Mouse (Mus musculus): ENCODE measurements around the gene Pot1a.

The Pot1a gene

DNA sequence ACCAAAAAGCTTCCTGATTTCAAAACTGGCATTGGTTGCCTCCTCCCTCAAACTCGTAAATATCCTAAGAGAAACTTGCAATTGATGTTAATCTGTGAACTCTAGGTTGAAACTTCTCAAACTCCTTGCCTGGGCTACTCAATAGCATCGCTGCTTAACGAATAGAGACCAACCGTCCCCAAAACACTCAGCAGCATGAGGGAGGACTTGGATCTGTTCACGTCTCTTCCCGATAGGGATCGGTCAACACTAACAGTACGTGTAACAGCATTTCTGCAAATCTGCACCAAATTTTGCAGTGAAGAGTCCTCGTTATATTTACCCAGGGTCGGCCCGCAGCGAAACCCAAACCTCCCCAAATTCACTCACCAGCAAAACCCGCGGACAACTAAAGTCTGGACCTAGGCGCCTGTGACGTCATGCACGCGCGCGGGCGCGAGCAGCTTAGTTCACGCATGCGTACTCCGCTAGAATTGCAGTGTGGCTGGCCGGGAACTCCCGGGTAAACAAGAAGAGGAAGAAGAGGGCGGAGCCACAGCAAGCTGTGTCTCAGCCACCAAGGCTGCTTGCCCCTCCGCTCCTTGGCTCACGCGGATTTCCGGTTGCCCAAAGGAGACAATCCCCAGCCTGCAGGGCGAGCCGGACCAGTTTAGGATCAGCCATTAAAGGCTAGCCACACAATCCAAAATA is at the start of gene Pot1a:
TSS of gene Pot1a (minus strand) at position 441 of the 690 bp plus-strand sequence.
- peak; percentile 97 for DNase-seq (ENCODE audit: low read depth, low spot score)

DNA sequence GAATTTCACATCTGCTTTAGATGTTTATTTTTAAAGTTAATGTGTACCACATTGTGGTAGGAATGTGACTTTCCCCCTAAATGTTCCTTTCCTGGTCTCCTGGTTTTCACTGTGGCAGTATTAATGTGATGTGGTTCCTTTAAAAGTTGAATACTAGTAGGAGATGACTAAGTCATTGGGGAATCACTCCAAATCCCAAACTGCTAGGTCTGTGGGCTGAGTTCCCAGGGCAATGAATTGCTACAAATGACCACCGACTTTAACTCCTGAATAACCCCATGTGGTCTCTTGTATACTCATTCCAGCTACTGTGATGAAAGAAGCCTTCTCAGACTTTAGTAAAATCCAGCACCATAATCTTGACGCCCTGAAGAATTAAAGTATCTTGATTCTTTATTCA is 27.2 kb upstream of the Pot1a start:
- DNase-seq (ENCODE audit: low read depth, low spot score), result no peak

DNA sequence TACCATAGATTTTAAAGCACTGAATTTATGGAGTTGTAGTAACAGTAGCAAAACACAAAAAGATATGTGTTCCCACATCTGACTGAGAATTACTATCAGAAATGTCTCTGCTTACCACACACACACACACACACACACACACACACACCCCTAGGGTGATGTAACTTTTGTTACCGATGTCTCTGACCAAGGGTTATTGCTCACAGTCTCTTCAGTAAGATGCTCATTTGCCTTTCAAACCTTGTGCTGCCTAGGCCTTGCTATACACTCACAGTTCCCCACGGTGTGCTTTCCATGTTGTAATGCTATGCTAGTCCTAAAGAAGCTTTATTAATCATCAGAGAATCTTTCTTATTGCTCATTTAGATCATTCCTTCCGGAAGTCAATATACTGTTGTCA is 3.0 kb downstream of the Pot1a start:
- no peak for DNase-seq (ENCODE audit: low read depth, low spot score)

DNA sequence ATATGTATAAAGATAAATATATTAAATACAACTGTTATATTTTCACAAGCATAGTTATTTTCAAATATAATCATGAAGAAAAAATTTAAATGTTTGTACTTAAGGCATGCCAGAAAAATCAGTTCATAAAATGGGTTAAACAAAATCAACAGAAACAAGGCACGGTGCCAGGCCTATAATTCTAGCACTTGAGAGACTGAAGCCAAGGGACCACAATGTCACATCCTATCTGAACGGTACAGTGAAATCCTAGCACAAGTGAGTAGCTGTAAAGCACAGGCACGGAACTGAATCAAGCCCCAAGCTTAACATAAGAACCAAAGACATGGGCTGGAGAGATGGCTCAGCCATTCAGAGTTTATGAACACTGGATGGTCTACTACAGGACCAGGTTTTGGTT is 6.8 kb downstream of the Pot1a start:
- DNase-seq (ENCODE audit: low read depth, low spot score), result no peak

DNA sequence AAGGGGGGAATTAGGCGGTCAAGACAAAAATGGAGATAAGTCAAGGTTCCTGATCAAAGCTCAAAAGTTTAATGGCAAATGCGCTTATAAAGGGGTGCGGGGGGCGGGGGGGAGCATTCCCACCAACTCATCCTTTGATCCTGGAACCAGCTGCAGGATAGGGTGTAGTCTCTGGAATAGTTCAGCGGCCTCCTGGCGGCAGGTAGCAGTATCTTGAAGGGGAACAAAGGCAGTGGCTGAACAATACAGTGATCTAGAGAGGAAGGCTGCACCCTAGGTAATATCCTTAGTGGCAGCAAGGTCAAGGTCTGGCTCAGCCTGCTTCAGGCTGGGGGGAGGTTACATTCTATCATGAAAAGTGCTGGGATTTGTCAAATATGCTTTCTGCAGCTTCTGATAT is 7.8 kb downstream of the Pot1a start:
- no peak for DNase-seq (ENCODE audit: low read depth, low spot score)

DNA sequence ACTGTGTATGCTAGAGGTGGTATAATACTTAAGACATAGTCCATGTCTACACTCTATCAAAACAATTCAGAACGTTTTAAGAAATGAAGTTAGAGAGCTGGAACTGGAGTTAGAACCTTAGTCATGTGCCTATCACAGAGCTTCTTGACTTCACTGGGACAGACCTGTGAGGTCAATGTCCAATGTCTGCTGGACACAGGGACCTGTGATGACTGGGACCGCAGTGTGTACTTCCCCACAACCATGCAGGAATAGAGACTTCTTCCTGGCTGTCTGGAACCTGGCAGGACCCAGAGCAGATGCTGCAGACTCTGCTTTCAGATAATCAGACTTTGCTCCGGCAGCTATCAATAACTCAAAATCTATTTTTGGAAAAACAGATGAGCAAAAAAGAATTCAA is 40.8 kb downstream of the Pot1a start:
- no peak for DNase-seq (ENCODE audit: low read depth, low spot score)

DNA sequence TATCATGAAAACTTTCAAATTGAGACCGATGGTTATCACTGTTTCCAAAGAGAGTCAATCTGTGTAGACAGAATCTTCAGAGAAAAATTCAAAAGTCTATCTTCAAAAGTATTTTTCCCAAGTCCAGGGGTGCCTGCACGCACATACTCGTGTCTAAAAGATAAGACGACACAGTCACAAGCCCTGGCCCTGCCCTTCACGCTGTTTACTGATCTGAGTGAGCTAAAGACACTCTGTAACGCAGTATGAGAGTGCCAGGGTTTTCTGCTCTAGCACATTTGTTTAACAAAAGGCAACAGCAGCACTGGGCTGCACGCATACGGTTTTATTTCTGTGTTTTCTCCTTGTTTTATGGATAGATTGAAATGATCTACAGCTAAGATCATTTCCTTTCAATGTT is 41.5 kb downstream of the Pot1a start:
- no peak for DNase-seq (ENCODE audit: low read depth, low spot score)

DNA sequence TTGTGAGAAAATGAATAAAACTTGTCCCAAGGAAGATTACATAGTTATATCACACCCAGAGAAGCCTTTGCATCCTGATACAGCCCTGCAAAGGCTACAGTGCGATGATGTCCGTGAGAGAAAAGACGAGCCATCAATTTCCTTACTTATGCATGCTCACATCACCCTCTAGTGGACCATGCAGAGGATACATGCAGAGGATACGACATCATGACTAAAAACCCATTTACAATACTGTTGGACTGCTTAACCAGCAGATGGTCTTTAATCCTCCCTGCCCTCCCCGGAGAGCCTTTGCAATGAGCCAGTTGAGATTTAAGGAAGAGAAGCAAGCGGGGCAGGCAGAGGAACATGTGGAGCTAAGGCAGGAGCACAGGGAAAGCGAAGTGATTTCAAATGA is 42.0 kb downstream of the Pot1a start:
- DNase-seq (ENCODE audit: low read depth, low spot score), result peak; percentile 14

DNA sequence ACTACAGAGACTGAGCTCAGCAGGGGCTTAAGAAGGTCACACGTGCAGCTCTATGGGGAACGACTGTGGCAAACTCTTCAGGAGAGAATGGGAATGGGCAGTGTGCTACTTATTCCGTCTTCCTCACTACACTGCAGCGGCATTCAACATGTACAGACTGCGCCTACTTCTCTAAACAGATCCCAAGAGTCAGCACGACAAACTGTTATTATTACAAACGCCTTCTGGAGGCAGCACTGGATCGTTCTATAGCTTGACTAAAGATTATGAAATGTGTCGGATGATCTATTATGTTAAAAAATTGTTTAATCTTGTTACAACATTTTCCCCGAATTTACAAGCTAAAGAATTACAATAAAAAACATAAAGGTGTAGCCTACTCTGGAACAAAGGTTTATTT is 42.8 kb downstream of the Pot1a start:
- DNase-seq (ENCODE audit: low read depth, low spot score), result no peak

DNA sequence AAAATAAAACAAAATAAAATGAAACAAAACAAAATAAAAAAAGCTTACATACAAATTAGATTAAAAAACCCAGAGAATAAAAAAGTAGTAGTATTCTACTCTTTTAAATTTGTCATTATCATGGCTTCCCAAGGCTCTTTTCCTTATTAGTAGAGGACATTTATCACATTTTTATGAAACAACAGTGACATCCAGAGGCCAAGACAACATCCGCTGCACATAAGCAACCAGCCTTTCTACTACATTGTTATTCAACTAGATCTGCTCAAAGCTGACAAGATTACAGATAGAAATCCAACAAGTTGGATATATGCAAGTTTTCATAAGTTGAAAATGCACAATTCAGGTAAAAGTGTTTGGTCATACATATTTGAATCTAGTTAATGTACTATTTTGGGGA is 56.4 kb downstream of the Pot1a start:
- no peak for DNase-seq (ENCODE audit: low read depth, low spot score)

DNA sequence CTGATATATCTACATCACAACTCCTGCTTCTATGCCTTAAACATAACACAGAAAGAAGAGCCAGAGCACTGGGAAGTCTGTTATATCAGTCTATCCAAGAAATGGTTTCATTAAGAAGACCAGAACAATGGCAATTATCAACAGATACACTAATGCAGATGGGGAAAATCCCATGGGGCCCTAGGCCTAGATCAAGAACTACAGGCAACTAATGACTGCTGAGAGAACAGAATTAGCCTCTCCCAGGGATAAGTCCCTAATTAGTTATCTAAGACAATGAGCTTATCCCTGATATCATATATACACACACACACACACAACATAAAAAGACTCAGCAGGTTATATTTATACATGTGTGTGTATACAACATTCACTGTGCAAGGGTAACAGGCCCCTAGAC is 72.5 kb downstream of the Pot1a start:
- no peak for DNase-seq (ENCODE audit: low read depth, low spot score)

DNA sequence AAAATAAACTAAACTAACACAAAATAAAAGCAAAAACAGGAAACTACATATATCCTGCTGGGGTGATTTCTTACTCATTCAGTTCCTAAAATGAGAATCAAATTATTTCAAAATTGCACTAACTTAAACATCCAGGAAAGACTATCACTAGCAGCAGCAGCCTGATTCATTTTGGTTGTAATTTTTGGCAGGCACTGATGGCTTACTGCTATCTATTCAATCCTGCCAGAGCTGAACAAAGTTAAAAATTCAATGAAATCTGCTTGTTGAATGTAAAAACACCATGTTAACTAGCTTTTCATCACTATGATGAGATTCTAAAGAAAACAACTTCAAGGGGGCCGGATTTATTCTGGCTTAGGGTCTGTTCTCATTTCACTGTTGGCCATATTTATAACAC is 82.5 kb downstream of the Pot1a start:
- DNase-seq (ENCODE audit: low read depth, low spot score), result no peak

DNA sequence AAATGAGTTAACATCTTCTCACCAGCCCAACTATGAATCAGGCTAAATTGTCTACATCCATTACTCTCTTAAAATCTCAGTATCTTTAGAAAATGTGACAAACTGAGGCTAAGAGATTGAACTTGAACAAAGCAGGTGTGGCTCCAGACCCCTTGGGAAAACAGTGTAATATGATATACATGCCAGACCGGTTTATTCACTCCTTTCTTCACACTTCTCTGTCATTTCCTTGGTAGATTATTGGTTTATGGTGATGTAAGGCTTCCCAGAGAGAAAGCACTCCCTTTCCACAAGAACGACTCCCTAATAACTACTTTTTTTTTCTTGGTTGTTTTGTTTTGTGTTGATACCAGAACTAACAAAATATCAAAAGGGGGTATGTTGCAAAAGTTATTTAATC is 98.4 kb downstream of the Pot1a start:
- no peak for DNase-seq (ENCODE audit: low read depth, low spot score)

DNA sequence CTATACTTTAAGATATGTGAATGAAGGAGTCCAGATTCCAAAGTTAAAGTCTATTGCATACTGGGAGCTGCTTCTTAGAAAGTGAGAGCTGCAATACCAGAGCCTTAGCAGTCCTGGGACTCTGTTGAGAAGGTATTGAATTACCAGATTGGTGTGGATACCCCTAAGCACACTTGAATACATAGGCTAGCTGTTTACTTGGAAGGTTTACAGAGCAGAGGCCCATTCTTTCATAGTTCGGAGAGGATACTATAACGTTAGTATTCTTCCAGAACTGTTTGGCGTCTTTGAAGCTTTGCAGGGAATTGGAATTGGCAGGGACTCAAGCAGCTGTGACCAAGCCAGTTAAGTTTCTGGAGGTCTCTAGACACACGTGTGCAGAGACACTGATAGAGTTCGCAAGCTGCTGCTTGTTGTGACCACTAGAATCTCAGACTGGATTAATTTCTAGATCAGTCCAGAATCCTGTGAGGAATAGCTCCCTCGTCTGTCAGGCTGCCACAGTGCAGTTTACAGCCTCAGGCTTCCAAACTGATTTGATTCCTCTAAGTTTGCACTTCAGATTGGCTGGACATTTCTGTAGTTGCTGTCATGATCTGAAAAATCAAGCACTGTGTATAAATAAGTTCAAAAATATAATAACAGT is 99.7 kb downstream of the Pot1a start:
- DNase-seq (ENCODE audit: low read depth, low spot score), result no peak

DNA sequence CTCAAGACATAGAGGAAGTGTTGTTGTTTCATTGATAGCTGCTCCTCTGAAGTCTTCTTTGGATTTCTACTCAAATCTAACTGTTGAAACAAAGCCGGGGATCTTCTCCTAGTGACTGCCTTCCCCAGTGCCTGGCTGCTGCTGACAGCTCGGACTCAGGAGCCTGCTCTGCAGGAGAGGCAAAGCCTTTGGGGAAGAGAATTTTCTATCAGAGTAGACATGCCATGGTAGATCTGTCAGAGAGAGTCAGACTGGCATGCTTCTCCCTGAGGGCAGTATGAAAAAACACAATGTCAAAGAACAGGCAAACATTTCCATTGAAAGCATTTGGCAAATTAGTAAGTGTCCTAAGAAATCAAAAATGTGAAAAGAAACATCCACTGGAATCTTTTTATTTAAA is 109.1 kb downstream of the Pot1a start:
- DNase-seq (ENCODE audit: low read depth, low spot score), result no peak

Data from CD4-positive, CD25-positive, alpha-beta regulatory T cell, adult 2 months (primary cell).